Mouse (Mus musculus) testis, adult 2 months (tissue): ENCODE measurements around the gene Copg2. TPM values are rescaled to one million over a fixed set of nuclear protein-coding genes. Genes with fewer than 3 reads are reported as not detected.

Experiments used
- H3K27ac ChIP-seq: fragments of 200-500 bp; 2 replicates; pipeline ENCODE4 v1.5.1; 2012; ENCODE audit warnings: low read depth, low read length; ENCODE audit not compliant: control insufficient read depth, insufficient read depth
- H3K27me3 ChIP-seq: fragments of 200-500 bp; 2 replicates; pipeline ENCODE4 v1.6.1; 2012; ENCODE audit warnings: mild to moderate bottlenecking, low read length, moderate library complexity; ENCODE audit not compliant: control insufficient read depth, insufficient read depth
- H3K36me3 ChIP-seq: fragments of 200-500 bp; 2 replicates; pipeline ENCODE4 v1.6.1; 2012; ENCODE audit warnings: mild to moderate bottlenecking, low read length; ENCODE audit not compliant: control insufficient read depth, insufficient read depth
- H3K4me1 ChIP-seq: fragments of 200-500 bp; 2 replicates; pipeline ENCODE4 v1.6.1; 2012; ENCODE audit warnings: low read length; ENCODE audit not compliant: control insufficient read depth, insufficient read depth
- H3K4me3 ChIP-seq: fragments of 200-500 bp; 2 replicates; pipeline ENCODE4 v1.5.1; 2012; ENCODE audit warnings: low read depth, mild to moderate bottlenecking, low read length, moderate library complexity, mixed read lengths; ENCODE audit not compliant: control insufficient read depth
- CTCF ChIP-seq: fragments of 200-500 bp; IDR thresholded peaks from 2 replicates; pipeline ENCODE4 v1.5.1; 2012; ENCODE audit warnings: low read depth, mild to moderate bottlenecking, inconsistent platforms, low read length, moderate library complexity; ENCODE audit not compliant: control insufficient read depth, insufficient read depth, insufficient replicate concordance
- POLR2A ChIP-seq: fragments of 200-500 bp; IDR thresholded peaks from 2 replicates; pipeline ENCODE4 v1.6.1; 2012; ENCODE audit warnings: low read depth, mild to moderate bottlenecking, inconsistent platforms, low read length, moderate library complexity; ENCODE audit not compliant: control insufficient read depth
- polyA plus RNA-seq: library from polyadenylated mRNA; depleted of rRNA; stranded (reverse); fragments of >200 nt; gene quantifications from 2 replicates; pipeline ENCODE4 v1.2.3, GENCODE M21; 2012; rRNA removed

The Copg2 gene
- polyA plus RNA-seq = 21.6 and 24.8 TPM in 2 replicates

- no peaks in the 10 kb centered on the region for H3K27me3 ChIP-seq
- peak within 1 kb of the TSS; percentile 96 for H3K27ac ChIP-seq
- TF ChIP-seq POLR2A = peak; percentile 81
- no peak for TF ChIP-seq CTCF
- H3K4me1 ChIP-seq = peaks cover 5% of the 10 kb centered on the region
- peak within 1 kb of the TSS; percentile 94 for H3K4me3 ChIP-seq
- H3K36me3 ChIP-seq = no peaks in the 10 kb centered on the region
These were observed at the start of gene Copg2 for GRCm38 (mm10) chr6:30896195-30896985. TSS of gene Copg2 (minus strand) at chr6:30896794.

- TF ChIP-seq CTCF (no peak), POLR2A (no peak)
- Histone ChIP-seq H3K27me3 (no peaks in the 10 kb centered on the region), H3K36me3 (no peaks in the 10 kb centered on the region), H3K4me3 (no peak overlapping the region), H3K4me1 (no peaks in the 10 kb centered on the region), H3K27ac (no peak overlapping the region)
These were observed 42.7 kb upstream of the Copg2 start for GRCm38 (mm10) chr6:30939264-30939663.

DNA sequence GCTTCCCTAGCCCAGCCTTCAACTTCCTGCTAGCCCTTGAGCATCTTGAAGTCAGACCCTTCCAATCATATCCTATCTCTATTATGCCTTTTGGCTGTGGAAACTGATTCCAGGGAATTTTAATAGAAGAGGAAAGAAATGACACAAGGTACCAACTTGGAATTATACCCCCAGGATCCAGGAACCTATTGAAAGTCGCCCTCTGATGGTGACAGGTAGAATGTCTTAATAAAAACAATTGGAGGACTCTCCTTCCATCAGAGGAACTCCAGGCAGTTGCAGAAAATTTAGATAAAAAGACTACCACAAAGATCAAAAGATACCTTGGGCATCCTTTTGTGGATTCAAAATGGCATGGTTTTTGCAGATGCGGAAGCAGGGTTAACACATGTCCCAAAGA, 26.2 kb upstream of the Copg2 start:
- Histone ChIP-seq H3K4me3 (no peak overlapping the region), H3K36me3 (no peaks in the 10 kb centered on the region), H3K27me3 (no peaks in the 10 kb centered on the region), H3K4me1 (peaks cover 2% of the 10 kb centered on the region; the same call in 1 of the 2 replicates), H3K27ac (no peak overlapping the region)
- TF ChIP-seq CTCF (no peak), POLR2A (no peak)

DNA sequence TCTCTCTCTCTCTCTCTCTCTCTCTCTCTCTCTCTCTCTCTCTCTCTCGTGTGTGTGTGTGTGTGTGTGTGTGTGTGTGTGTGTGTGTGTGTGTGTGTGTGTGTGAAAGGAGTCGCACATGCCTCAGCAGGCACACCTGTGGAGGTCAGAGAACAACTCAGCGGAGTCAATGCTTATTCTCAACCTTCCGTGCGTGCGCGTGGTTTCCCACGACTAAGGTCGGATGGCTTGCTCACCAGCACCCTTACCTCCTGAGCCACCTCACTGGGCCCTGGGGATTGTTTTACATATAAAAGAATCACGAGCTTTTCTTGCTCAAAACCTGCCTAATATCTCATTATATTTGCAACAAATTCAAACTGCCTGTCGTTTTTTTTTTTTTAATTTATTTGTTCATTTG, 25.2 kb upstream of the Copg2 start:
- H3K4me3 ChIP-seq = no peak overlapping the region
- no peaks in the 10 kb centered on the region for H3K27me3 ChIP-seq
- no peak overlapping the region for H3K27ac ChIP-seq
- TF ChIP-seq CTCF = no peak
- no peak for TF ChIP-seq POLR2A
- no peaks in the 10 kb centered on the region for H3K36me3 ChIP-seq
- peaks cover 2% of the 10 kb centered on the region; the same call in 1 of the 2 replicates for H3K4me1 ChIP-seq

GRCm38 (mm10) chr6:30920834-30921675, 24.5 kb upstream of the Copg2 start:
- Histone ChIP-seq H3K4me1 (peaks cover 2% of the 10 kb centered on the region; the same call in 1 of the 2 replicates), H3K27me3 (no peaks in the 10 kb centered on the region), H3K4me3 (peak overlapping the region; percentile 21), H3K27ac (no peak overlapping the region), H3K36me3 (no peaks in the 10 kb centered on the region)
- TF ChIP-seq CTCF = no peak

- Histone ChIP-seq H3K27me3 (no peaks in the 10 kb centered on the region), H3K36me3 (no peaks in the 10 kb centered on the region), H3K4me1 (no peaks in the 10 kb centered on the region), H3K4me3 (peak within 1 kb of the TSS; percentile 67), H3K27ac (no peak within 1 kb of the TSS)
- TF ChIP-seq CTCF (no peak), POLR2A (no peak)
These were observed 18.9 kb upstream of the Copg2 start, which contains the start of gene Tsga13 for GRCm38 (mm10) chr6:30915473-30915872. TSS of gene Tsga13 (minus strand) at chr6:30915573.

GRCm38 (mm10) chr6:30907970-30908369, 11.4 kb upstream of the Copg2 start:
- Histone ChIP-seq H3K4me1 (no peaks in the 10 kb centered on the region), H3K27me3 (no peaks in the 10 kb centered on the region), H3K4me3 (no peak overlapping the region), H3K36me3 (no peaks in the 10 kb centered on the region), H3K27ac (no peak overlapping the region)
- no peak for TF ChIP-seq CTCF
- TF ChIP-seq POLR2A = no peak
